ENCODE assay signal across 12 mouse cellular contexts in genomic region chr5:36451119-36451518, GRCm38 (mm10). TPM values are rescaled to one million over a fixed set of nuclear protein-coding genes. Genes with fewer than 3 reads are reported as not detected.
DNase-seq lines count a peak whose midpoint lies in the region; ATAC-seq lines count a peak whose summit lies in the region.
"Had no signal": no experiment of that assay in that cellular context is flagged by ENCODE, and none has a peak within 500 bp of the region (broad histone marks: within the 10 kb centered on the region; RNA-seq: fewer than 3 reads in every experiment).

No protein-coding gene starts in this region.

- no peak overlapping the region for H3K9ac ChIP-seq in liver, embryonic 11.5 days (ENCODE audit: low read depth, low read length)
- H3K9ac ChIP-seq: hindbrain, embryonic 15.5 days had no signal

- H3K4me1 ChIP-seq in liver, embryonic 11.5 days (replicated peaks; ENCODE audit: control insufficient read depth, insufficient read depth, low read length), result peaks cover 6% of the 10 kb centered on the region; the same call in 1 of the 2 replicates
- H3K4me1 ChIP-seq: hindbrain, embryonic 15.5 days had no signal

- peaks cover 3% of the 10 kb centered on the region for H3K27me3 ChIP-seq in liver, embryonic 11.5 days (replicated peaks; ENCODE audit: control insufficient read depth, insufficient read depth, low read length)
- H3K27me3 ChIP-seq: hindbrain, embryonic 15.5 days had no signal

- WGBS in liver, embryonic 11.5 days, result 16% methylated on average over 10 of the region's 10 CpGs

- no peak; the same call in 1 of the 2 replicates for ATAC-seq in liver, embryonic 11.5 days (replicated peaks; ENCODE audit: low FRiP score)

- no peak overlapping the region for H3K4me3 ChIP-seq in liver, embryonic 11.5 days (ENCODE audit: low read depth, low read length)
- H3K4me3 ChIP-seq: heart, adult 2 months; hindbrain, embryonic 15.5 days; left cerebral cortex, adult 2 months had no signal

- H3K36me3 ChIP-seq in liver, embryonic 11.5 days (ENCODE audit: control insufficient read depth, insufficient read depth, low read length), result no peaks in the 10 kb centered on the region
- H3K36me3 ChIP-seq: hindbrain, embryonic 15.5 days had no signal

- H3K4me2 ChIP-seq in liver, embryonic 11.5 days, result no peak overlapping the region
- H3K4me2 ChIP-seq: hindbrain, embryonic 15.5 days had no signal

- H3K27ac ChIP-seq in liver, embryonic 11.5 days (ENCODE audit: low read depth, low read length), result no peak overlapping the region
- H3K27ac ChIP-seq: heart, adult 2 months; hindbrain, embryonic 15.5 days; left cerebral cortex, adult 2 months had no signal

- H3K9me3 ChIP-seq in liver, embryonic 11.5 days (ENCODE audit: control insufficient read depth, low read length), result no peaks in the 10 kb centered on the region
- H3K9me3 ChIP-seq: hindbrain, embryonic 15.5 days had no signal

- peak; percentile 47 for DNase-seq in adrenal gland, postnatal 10 days
- DNase-seq in adrenal gland, adult 8-10 months, result no peak
- DNase-seq in liver, result peak; percentile 34
- DNase-seq in liver, embryonic 11.5 days (ENCODE audit: low spot score), result no peak
- DNase-seq in thymus, postnatal 4 days, result peak; percentile 58
- DNase-seq in thymus, postnatal 10 days (ENCODE audit: low spot score in 2 of 2), result no peak
- no peak for DNase-seq in right cerebral cortex, postnatal 14 days
- DNase-seq in spleen, postnatal 36 days (ENCODE audit: low spot score in 2 of 2), result no peak
- DNase-seq: cerebellum, adult 8-10 months; heart, adult 2 months had no signal

RNA-seq across cellular contexts. Expression of gene Grpel1, which starts 13.7 kb away (rescaled TPM):
- 100 to 1,000 TPM; 101 to 103 TPM for total RNA-seq in adrenal gland, postnatal 10 days (2021)
- total RNA-seq in adrenal gland, adult 8-10 months (2022), result 10 to 100 TPM; 53.4 to 69.1 (median 62.6) TPM
- polyA plus RNA-seq in liver, embryonic 11.5 days (2014; fragmentation: Nextera tagmentation; extraction: Ambion mirVana), result 74.6 and 79.9 TPM in 2 replicates

RNA-seq across cellular contexts. Expression of gene Tada2b, which starts 33.0 kb away (rescaled TPM):
- total RNA-seq in adrenal gland, postnatal 10 days (2021), result 10 to 100 TPM; 32.6 to 34.8 TPM
- total RNA-seq in adrenal gland, adult 8-10 months (2022), result 10 to 100 TPM; 34.0 to 42.2 (median 35.6) TPM
- polyA plus RNA-seq in liver, embryonic 11.5 days (2014; fragmentation: Nextera tagmentation; extraction: Ambion mirVana), result 2.8 and 3.1 TPM in 2 replicates

RNA-seq across cellular contexts. Expression of gene Ccdc96, which starts 33.3 kb away (rescaled TPM):
- total RNA-seq in adrenal gland, postnatal 10 days (2021), result under 1 TPM; 0.15 to 0.36 TPM
- under 1 TPM; 0.38 to 0.99 (median 0.55) TPM for total RNA-seq in adrenal gland, adult 8-10 months (2022)
- 0.26 and 0.34 TPM in 2 replicates for polyA plus RNA-seq in liver, embryonic 11.5 days (2014; fragmentation: Nextera tagmentation; extraction: Ambion mirVana)

RNA-seq across cellular contexts. Expression of gene Sorcs2, which starts 53.2 kb away (rescaled TPM):
- 10 to 100 TPM; 11.4 to 14.6 TPM for total RNA-seq in adrenal gland, postnatal 10 days (2021)
- total RNA-seq in adrenal gland, adult 8-10 months (2022), result 10 to 100 TPM in 3 of 4 experiments, 1 to 10 TPM in 1; 7.9 to 18.3 (median 12.5) TPM
- 2.2 and 2.4 TPM in 2 replicates for polyA plus RNA-seq in liver, embryonic 11.5 days (2014; fragmentation: Nextera tagmentation; extraction: Ambion mirVana)

Comparison
In these comparisons a context has a peak if more than half of its experiments do, and no peak if none do; other contexts are left out.
1. DNase-seq: peak in adrenal gland, postnatal 10 days (single experiment), liver (single experiment) and thymus, postnatal 4 days (single experiment); none in adrenal gland, adult 8-10 months (single experiment), liver, embryonic 11.5 days (single experiment), thymus, postnatal 10 days (0 of 2), right cerebral cortex, postnatal 14 days (single experiment) and spleen, postnatal 36 days (0 of 2).